Mouse (Mus musculus) neural tube, embryonic 14.5 days (tissue): ENCODE results near the gene Adck2. TPM values are rescaled to one million over a fixed set of nuclear protein-coding genes. Genes with fewer than 3 reads are reported as not detected.

Experiments
- ATAC-seq: fragments of 200-750 bp; cut with Nextera tagmentation; 2 replicates; pipeline ENCODE4 v1.8.0; 2017; ENCODE audit warnings: low read depth, mild to moderate bottlenecking, moderate TSS enrichment, moderate library complexity
- H3K27ac ChIP-seq: fragments of 300-500 bp; sonication (generic); 2 replicates; pipeline ENCODE4 v1.5.1; 2014; ENCODE audit warnings: low read depth, mild to moderate bottlenecking, control low read depth, low read length, moderate library complexity, mixed read lengths
- H3K27me3 ChIP-seq: fragments of 300-500 bp; sonication (generic); 2 replicates; pipeline ENCODE4 v1.6.1; 2014; ENCODE audit warnings: low read length; ENCODE audit not compliant: control insufficient read depth, insufficient read depth
- H3K36me3 ChIP-seq: fragments of 300-500 bp; sonication (generic); 2 replicates; pipeline ENCODE4 v1.6.1; 2014; ENCODE audit warnings: low read length, mixed read lengths; ENCODE audit not compliant: control insufficient read depth, insufficient read depth
- H3K4me1 ChIP-seq: fragments of 300-500 bp; sonication (generic); 2 replicates; pipeline ENCODE4 v1.6.1; 2014; ENCODE audit warnings: low read length; ENCODE audit not compliant: control insufficient read depth, insufficient read depth
- H3K4me2 ChIP-seq: fragments of 300-500 bp; sonication (generic); 2 replicates; pipeline ENCODE4 v1.6.1; 2014; ENCODE audit warnings: mild to moderate bottlenecking, low read depth, low read length, control low read depth
- H3K4me3 ChIP-seq: fragments of 300-500 bp; sonication (generic); 2 replicates; pipeline ENCODE4 v1.5.1; 2014; ENCODE audit warnings: low read depth, low read length, control low read depth, mixed read lengths
- H3K9ac ChIP-seq: fragments of 300-500 bp; sonication (generic); replicated peaks from 2 replicates; pipeline ENCODE4 v1.6.1; 2014; ENCODE audit warnings: low read depth, mild to moderate bottlenecking, control low read depth, low read length, mixed read lengths
- H3K9me3 ChIP-seq: fragments of 300-500 bp; sonication (generic); 2 replicates; pipeline ENCODE4 v1.6.1; 2016; ENCODE audit warnings: low read length; ENCODE audit not compliant: control insufficient read depth
- WGBS: fragments of 180-500 bp; shearing (Covaris S2); extraction: QIAGEN DNeasy Blood & Tissue Kit; methylation state at CpG from one replicate; pipeline ENCODE4 v1.1.7; 2014; 5-methylcytosine and 5-hydroxymethylcytosine counted together
- polyA plus RNA-seq: library from polyadenylated mRNA; unstranded; fragments of >200 nt; fragmentation: Nextera tagmentation; extraction: Ambion mirVana; gene quantifications from 2 replicates; pipeline ENCODE4 v1.2.1, GENCODE M21; 2014

Gene Adck2
- polyA plus RNA-seq, 1 experiment from 2014 or later = 30.3 TPM

DNA sequence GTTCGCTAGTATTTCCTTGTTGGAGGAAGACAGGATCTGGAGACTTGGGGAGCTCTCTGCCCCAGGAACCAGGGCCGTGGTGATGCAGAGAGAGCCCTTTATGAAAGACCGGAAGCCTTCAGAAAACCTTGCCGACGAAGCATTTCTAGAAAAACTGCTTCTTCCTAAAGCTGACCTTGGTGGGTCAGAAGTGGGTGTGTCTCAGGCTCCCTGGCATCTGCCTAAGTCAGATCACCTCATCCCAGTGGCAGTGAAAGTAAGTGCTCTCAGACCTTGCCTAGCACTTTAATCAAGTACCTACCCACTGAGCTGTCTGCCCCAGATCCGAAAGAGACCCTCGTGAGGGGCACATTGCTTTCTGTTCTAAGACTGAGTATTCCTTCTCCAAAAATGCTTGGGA lies 1.3 kb downstream of the Adck2 start:
- Histone ChIP-seq H3K9ac (peak overlapping the region; percentile 92), H3K4me3 (peak overlapping the region; percentile 83), H3K27me3 (no peaks in the 10 kb centered on the region), H3K27ac (peak overlapping the region; percentile 96), H3K9me3 (no peaks in the 10 kb centered on the region), H3K4me1 (peaks cover 8% of the 10 kb centered on the region), H3K36me3 (peaks cover 13% of the 10 kb centered on the region), H3K4me2 (peak overlapping the region; percentile 90)
- no peak for ATAC-seq
- 82% methylated on average over 7 of the region's 7 CpGs for WGBS

GRCm38 (mm10) chr6:39579552-39579951 lies 5.9 kb downstream of the Adck2 start:
- H3K27me3 ChIP-seq = no peaks in the 10 kb centered on the region
- ATAC-seq = no peak
- 93% methylated on average over 7 of the region's 7 CpGs for WGBS
- H3K9me3 ChIP-seq = no peaks in the 10 kb centered on the region
- no peak overlapping the region for H3K27ac ChIP-seq
- peaks cover 6% of the 10 kb centered on the region for H3K4me1 ChIP-seq
- H3K9ac ChIP-seq = no peak overlapping the region
- no peak overlapping the region for H3K4me2 ChIP-seq
- no peak overlapping the region for H3K4me3 ChIP-seq
- H3K36me3 ChIP-seq = peaks cover 33% of the 10 kb centered on the region

- Histone ChIP-seq H3K9ac (no peak overlapping the region), H3K27ac (no peak overlapping the region), H3K4me3 (no peak overlapping the region), H3K9me3 (no peaks in the 10 kb centered on the region), H3K27me3 (no peaks in the 10 kb centered on the region), H3K4me1 (no peaks in the 10 kb centered on the region), H3K4me2 (no peak overlapping the region), H3K36me3 (peaks cover 33% of the 10 kb centered on the region)
- no peak for ATAC-seq
- 89% methylated on average over 2 of the region's 2 CpGs for WGBS
These were observed 6.9 kb downstream of the Adck2 start for GRCm38 (mm10) chr6:39580558-39580957.

DNA sequence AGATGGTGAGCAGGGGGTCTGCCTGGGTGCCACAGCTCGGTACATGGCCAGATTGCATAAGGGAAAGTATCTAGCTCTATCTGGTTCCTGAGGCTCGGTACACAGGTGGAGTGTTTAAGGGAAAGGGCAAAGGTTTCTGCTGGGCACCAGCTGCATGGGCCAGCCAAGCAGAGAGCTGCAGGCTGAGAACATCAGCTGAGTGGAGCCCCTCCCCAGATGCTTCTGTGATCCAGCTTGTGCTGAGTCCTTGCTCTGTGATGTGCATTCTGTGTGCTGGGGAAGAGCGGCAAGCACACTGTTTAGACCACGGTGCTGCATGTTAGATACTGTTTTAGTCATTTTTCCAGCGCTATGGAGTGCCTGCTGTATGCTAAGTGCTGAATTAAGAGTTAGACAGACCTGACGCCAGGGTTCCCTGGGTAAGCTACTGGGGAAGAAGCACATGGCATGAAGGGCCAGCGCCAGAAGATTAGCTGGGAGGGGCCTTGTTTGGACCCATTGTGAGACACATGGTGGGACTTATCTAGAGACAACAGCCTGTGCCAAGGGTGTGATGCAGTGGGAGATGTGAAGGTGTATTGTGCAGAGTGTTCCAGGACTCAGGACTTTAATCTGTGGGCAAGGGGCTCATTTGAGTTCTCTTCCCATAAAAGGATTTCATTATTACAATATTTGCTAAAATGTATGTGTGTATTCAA lies 7.6 kb downstream of the Adck2 start:
- H3K36me3 ChIP-seq = peaks cover 33% of the 10 kb centered on the region

GRCm38 (mm10) chr6:39585517-39585916 lies 11.8 kb downstream of the Adck2 start, which contains the start of gene Gm42420:
Gene Gm42420, plus strand, starts transcription at chr6:39585753.
- Histone ChIP-seq H3K36me3 (peaks cover 37% of the 10 kb centered on the region), H3K27me3 (no peaks in the 10 kb centered on the region), H3K9me3 (no peaks in the 10 kb centered on the region), H3K4me3 (no peak within 1 kb of the TSS), H3K9ac (no peak within 1 kb of the TSS), H3K4me1 (no peaks in the 10 kb centered on the region), H3K27ac (no peak within 1 kb of the TSS), H3K4me2 (no peak within 1 kb of the TSS)
- ATAC-seq = no peak
- 91% methylated on average over 6 of the region's 6 CpGs for WGBS

More for the DNA sequence above, 7.6 kb downstream of the Adck2 start:
- H3K4me3 ChIP-seq = no peak overlapping the region
- H3K9ac ChIP-seq = no peak overlapping the region
- no peak overlapping the region for H3K27ac ChIP-seq
- ATAC-seq = no peak
- 81% methylated on average over 7 of the region's 7 CpGs for WGBS
- no peaks in the 10 kb centered on the region for H3K9me3 ChIP-seq
- H3K4me2 ChIP-seq = no peak overlapping the region
- no peaks in the 10 kb centered on the region for H3K4me1 ChIP-seq
- no peaks in the 10 kb centered on the region for H3K27me3 ChIP-seq

GRCm38 (mm10) chr6:39591481-39591880 lies 17.8 kb downstream of the Adck2 start:
- no peak overlapping the region for H3K9ac ChIP-seq
- 97% methylated on average over 4 of the region's 4 CpGs for WGBS
- H3K36me3 ChIP-seq = peaks cover 19% of the 10 kb centered on the region
- H3K9me3 ChIP-seq = no peaks in the 10 kb centered on the region
- no peak overlapping the region for H3K4me2 ChIP-seq
- ATAC-seq = no peak
- peaks cover 9% of the 10 kb centered on the region; the same call in 1 of the 2 replicates for H3K4me1 ChIP-seq
- no peak overlapping the region for H3K27ac ChIP-seq
- no peak overlapping the region for H3K4me3 ChIP-seq
- no peaks in the 10 kb centered on the region for H3K27me3 ChIP-seq

DNA sequence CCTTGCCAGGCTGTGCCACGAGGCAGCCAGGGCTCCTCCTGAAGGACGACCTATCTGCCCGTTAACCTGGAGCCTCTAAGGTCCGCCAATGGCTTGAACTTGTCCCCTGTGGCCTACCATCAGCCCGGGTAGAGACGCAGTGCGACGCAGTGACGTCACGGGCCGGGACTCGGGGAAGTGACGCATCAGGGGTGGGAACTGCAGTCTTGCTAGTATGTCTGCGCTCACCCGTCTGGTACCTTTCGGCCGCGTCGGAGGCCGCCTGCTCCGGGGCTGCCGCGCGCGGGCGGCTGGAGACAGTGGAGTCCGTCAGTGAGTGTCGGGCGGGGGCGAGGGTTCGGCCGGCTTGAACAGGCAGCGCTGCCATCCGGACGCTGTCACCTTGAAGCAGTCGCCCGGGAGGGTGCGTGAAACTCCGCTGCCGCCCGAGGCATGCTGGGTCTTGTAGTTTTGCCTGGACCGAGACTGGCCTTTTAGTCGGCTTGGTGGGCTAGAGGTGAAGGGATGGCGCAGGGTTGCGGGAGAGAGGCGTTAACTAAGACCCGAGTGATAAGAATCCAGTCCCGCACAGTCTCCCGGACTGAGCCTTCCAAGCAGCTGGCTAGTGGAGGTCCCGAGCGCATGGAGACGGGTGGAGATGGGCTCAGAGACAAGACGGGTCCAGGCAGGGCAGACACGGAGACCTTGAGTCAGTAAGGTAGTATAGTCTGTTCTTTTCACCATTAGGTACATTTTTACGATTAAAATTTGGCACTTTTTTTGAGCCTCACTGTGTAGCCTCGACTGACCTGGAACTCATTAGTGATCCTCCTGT lies 18.9 kb downstream of the Adck2 start, which contains the start of gene Ndufb2:
TSS of gene Ndufb2 (plus strand) at position 174 of the 814 bp plus-strand sequence.
- Histone ChIP-seq H3K4me3 (peak within 1 kb of the TSS; percentile 76), H3K9ac (peak within 1 kb of the TSS; percentile 77), H3K4me1 (peaks cover 9% of the 10 kb centered on the region; the same call in 1 of the 2 replicates), H3K27me3 (no peaks in the 10 kb centered on the region), H3K4me2 (peak within 1 kb of the TSS; percentile 82), H3K9me3 (no peaks in the 10 kb centered on the region), H3K27ac (peak within 1 kb of the TSS; percentile 97), H3K36me3 (peaks cover 15% of the 10 kb centered on the region; the same call in 1 of the 2 replicates)
- peak; percentile 98 for ATAC-seq
- WGBS = under 1% methylated on average over 54 of the region's 56 CpGs

- 98% methylated on average over 3 of the region's 3 CpGs for WGBS
- Histone ChIP-seq H3K36me3 (peaks cover 19% of the 10 kb centered on the region), H3K4me3 (no peak overlapping the region), H3K9me3 (no peaks in the 10 kb centered on the region), H3K9ac (no peak overlapping the region), H3K27me3 (no peaks in the 10 kb centered on the region), H3K4me1 (no peaks in the 10 kb centered on the region), H3K4me2 (no peak overlapping the region), H3K27ac (no peak overlapping the region)
- no peak for ATAC-seq
These were observed 27.2 kb downstream of the Adck2 start for GRCm38 (mm10) chr6:39600851-39601250.

- WGBS = 85% methylated on average over 3 of the region's 3 CpGs
- no peak overlapping the region for H3K27ac ChIP-seq
- no peak for ATAC-seq
- H3K4me3 ChIP-seq = no peak overlapping the region
- H3K9ac ChIP-seq = no peak overlapping the region
- peaks cover 17% of the 10 kb centered on the region for H3K36me3 ChIP-seq
- H3K9me3 ChIP-seq = no peaks in the 10 kb centered on the region
- H3K27me3 ChIP-seq = no peaks in the 10 kb centered on the region
- no peaks in the 10 kb centered on the region for H3K4me1 ChIP-seq
- H3K4me2 ChIP-seq = no peak overlapping the region
These were observed 28.2 kb downstream of the Adck2 start for GRCm38 (mm10) chr6:39601828-39602227.
